Mouse (Mus musculus): Measurements from ENCODE around the gene Ccdc160.
A peak's percentile ranks its signal among the peaks of the same experiment; 100 is the strongest.

DNA sequence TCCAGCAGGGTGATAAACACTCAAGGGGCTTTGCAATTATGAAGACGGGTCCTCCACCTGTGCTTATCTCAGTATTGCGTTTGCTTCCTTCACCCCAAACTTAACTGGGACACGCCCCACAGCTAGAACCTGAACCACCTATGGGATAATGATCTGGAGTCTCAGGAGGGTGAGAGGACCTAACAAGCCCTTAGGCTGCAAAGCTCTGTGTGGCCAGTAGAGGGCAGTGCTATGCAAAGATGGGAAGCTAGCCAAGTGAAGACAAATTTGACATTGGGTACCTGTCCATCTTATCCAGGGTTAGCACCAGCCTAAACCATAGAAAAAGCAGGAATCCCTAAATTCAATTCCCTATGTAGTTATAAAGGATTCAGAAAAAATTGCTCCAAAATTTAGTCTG, 15.0 kb upstream of the Ccdc160 start:
- TF ChIP-seq POLR2A (IDR thresholded peaks at IDR 0.05; ENCODE audit: low read depth, low read length) (no peak), CTCF (IDR thresholded peaks at IDR 0.05; ENCODE audit: extremely low read depth, insufficient read depth, insufficient read length, insufficient replicate concordance) (peak; percentile 54; the same call in 1 of the 2 replicates)
